Mouse (Mus musculus) embryo, embryonic 10 days (tissue): ENCODE results near the gene Cdc42ep4.

ENCODE experiments used
- DNase-seq: peaks from one replicate; pipeline ENCODE4 v3.0.0-alpha.2; 2015; ENCODE audit warnings: low spot score

Cdc42ep4 gene

DNA sequence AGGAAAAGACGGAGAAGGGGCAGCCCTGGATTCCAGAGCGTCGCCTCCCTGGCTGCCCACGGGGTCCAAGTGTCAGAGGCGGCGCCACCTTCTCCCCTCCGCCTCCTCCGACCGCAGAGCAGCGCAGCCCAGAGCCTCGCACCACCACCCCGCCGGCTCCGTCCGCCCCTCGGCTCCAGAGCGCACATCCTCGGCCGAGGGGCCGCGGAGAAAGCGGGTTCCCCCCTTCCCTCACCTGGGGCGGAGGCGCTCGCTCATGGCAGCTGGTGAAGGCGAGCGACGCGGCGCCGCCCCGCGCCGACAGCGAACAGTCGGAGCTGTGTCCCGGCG is 68.1 kb downstream of the Cdc42ep4 start:
- no peak for DNase-seq

GRCm38 (mm10) chr11:113682897-113683626 is 68.6 kb downstream of the Cdc42ep4 start:
- peak; percentile 74 for DNase-seq

DNA sequence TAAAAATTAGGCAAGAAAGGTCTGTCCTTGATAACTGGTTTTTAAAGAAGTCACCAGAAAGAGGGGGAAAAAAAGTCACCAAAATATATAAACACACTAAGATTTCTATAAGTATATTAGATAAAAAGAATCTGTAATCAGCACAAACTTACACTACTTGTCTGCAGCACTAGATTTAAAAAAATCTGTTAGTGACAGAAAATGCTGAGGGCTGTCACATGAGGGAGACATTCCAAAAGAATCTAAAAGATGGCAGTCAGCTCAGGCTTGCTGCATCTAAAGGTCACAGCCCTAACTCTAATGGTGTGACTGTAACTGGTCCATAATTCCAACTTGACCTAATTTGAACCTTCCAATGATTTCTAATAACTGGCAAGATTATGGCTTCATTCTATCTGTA is 69.7 kb downstream of the Cdc42ep4 start:
- DNase-seq = no peak

DNA sequence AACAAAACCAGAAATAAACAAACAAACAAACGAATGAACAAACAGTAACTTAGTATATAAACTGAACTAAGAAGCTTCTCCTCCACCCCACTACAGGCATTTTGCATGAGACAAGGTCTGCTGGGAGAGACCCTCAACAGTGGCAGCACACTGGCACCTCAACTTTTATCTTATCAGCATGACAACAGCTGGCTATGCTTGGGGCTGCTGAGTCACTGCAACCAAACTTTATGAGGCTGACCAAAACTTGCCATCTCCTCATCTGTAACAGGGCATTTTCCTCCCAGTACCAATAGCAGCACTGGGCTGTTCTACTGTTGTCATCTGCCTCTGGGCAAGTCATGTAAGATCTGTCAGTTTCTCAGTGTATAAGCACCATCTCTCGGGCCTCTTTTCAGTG is 70.7 kb downstream of the Cdc42ep4 start:
- DNase-seq = no peak

GRCm38 (mm10) chr11:113678373-113678772 is 73.3 kb downstream of the Cdc42ep4 start:
- DNase-seq = no peak

DNA sequence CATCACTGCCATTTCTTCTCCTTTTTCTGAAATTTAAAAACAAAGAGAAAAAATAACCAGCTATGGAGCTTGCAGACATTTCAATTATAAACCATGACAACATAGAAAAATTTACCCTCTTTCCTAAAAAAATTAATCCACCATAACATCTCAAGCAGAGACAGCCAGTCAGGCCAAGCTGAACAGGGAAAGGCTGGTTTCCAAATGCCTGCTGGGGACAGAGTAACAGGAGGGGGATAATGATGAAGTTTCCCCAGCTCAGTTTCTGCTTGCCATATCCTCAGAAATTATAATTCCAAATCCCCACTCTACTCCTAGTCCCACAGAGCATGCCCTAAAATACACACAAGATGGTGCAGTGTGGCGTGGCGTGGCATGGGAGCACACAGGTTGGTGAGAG is 74.3 kb downstream of the Cdc42ep4 start:
- DNase-seq = no peak
